Mouse (Mus musculus) hindbrain, postnatal 0 days (tissue): Measurements from ENCODE around the gene Rptor. TPM values are rescaled to one million over a fixed set of nuclear protein-coding genes. Genes with fewer than 3 reads are reported as not detected.

Experiments used
- ATAC-seq: fragments of 200-750 bp; cut with Nextera tagmentation; 2 replicates; pipeline ENCODE4 v1.8.0; 2017; ENCODE audit warnings: mild to moderate bottlenecking, moderate TSS enrichment, moderate library complexity
- DNase-seq: peaks from one replicate; pipeline ENCODE4 v3.0.0-alpha.2; 2015; ENCODE audit warnings: low spot score
- H3K27ac ChIP-seq: fragments of 300-500 bp; sonication (generic); 2 replicates; pipeline ENCODE4 v1.5.1; 2014; ENCODE audit warnings: mild to moderate bottlenecking
- H3K27me3 ChIP-seq: fragments of 300-500 bp; sonication (generic); 2 replicates; pipeline ENCODE4 v1.6.1; 2014; ENCODE audit warnings: low read length, mixed read lengths; ENCODE audit not compliant: insufficient read depth
- H3K36me3 ChIP-seq: fragments of 300-500 bp; sonication (generic); 2 replicates; pipeline ENCODE4 v1.6.1; 2014; ENCODE audit warnings: low read length, mixed read lengths; ENCODE audit not compliant: insufficient read depth
- H3K4me1 ChIP-seq: fragments of 300-500 bp; sonication (generic); 2 replicates; pipeline ENCODE4 v1.6.1; 2014; ENCODE audit warnings: antibody characterized with exemption, low read length, mixed read lengths; ENCODE audit not compliant: insufficient read depth
- H3K4me2 ChIP-seq: fragments of 300-500 bp; sonication (generic); 2 replicates; pipeline ENCODE4 v1.6.1; 2014; ENCODE audit warnings: low read depth, mild to moderate bottlenecking, low read length, moderate library complexity, mixed read lengths
- H3K4me3 ChIP-seq: fragments of 300-500 bp; sonication (generic); 2 replicates; pipeline ENCODE4 v1.5.1; 2014; ENCODE audit warnings: low read length
- H3K9ac ChIP-seq: fragments of 300-500 bp; sonication (generic); replicated peaks from 2 replicates; pipeline ENCODE4 v1.6.1; 2014; ENCODE audit warnings: mild to moderate bottlenecking, low read length, moderate library complexity, mixed read lengths
- H3K9me3 ChIP-seq: fragments of 300-500 bp; sonication (generic); 2 replicates; pipeline ENCODE4 v1.6.1; 2016; ENCODE audit warnings: low read length, mixed read lengths
- CTCF ChIP-seq: IDR thresholded peaks from 2 replicates; pipeline ENCODE4 v1.5.1; 2016; ENCODE audit warnings: antibody characterized with exemption, control low read depth, low read depth
- WGBS: fragments of 180-500 bp; shearing (Covaris S2); extraction: QIAGEN DNeasy Blood & Tissue Kit; methylation state at CpG from one replicate; pipeline ENCODE4 v1.1.7; 2014; 5-methylcytosine and 5-hydroxymethylcytosine counted together
- polyA plus RNA-seq: library from polyadenylated mRNA; unstranded; fragments of >200 nt; fragmentation: Nextera tagmentation; extraction: Ambion mirVana; gene quantifications from 2 replicates; pipeline ENCODE4 v1.2.1, GENCODE M21; 2015
- total RNA-seq: library from RNA; depleted of rRNA; stranded (reverse); fragments of >200 nt; gene quantifications from 2 replicates; pipeline ENCODE4 v1.2.3, GENCODE M21; 2014

The Rptor gene
- total and polyA plus RNA-seq, 2 experiments from 2014 or later: 8.7 to 69.0 TPM

DNA sequence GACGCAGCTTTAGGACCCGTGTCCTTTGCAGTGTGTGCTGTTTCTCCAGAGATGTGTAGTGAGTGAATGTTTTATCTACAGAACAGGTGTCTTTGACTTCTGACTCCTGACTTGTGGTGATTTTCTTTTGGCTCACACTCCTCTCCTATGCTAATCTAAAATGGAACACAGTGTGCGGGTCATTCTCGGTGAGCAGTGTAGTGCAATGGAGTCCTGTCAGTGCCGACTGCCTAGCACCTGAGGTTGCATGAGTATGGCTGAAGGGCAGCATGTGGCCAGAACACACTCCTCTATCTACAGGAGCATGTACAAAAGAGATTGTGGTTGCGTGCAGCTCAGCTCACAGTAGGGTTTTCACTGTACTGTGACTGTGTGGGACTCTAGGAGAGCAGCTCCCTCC, 163.3 kb downstream of the Rptor start:
- no peak for TF ChIP-seq CTCF
- no peak overlapping the region for H3K4me2 ChIP-seq
- peaks cover 16% of the 10 kb centered on the region for H3K4me1 ChIP-seq
- H3K4me3 ChIP-seq: no peak overlapping the region
- ATAC-seq (no peak), DNase-seq (no peak)
- no peaks in the 10 kb centered on the region for H3K36me3 ChIP-seq
- no peaks in the 10 kb centered on the region for H3K27me3 ChIP-seq
- no peak overlapping the region for H3K27ac ChIP-seq
- H3K9me3 ChIP-seq: no peaks in the 10 kb centered on the region
- no peak overlapping the region for H3K9ac ChIP-seq
- 77% methylated on average over 6 of the region's 6 CpGs for WGBS

DNA sequence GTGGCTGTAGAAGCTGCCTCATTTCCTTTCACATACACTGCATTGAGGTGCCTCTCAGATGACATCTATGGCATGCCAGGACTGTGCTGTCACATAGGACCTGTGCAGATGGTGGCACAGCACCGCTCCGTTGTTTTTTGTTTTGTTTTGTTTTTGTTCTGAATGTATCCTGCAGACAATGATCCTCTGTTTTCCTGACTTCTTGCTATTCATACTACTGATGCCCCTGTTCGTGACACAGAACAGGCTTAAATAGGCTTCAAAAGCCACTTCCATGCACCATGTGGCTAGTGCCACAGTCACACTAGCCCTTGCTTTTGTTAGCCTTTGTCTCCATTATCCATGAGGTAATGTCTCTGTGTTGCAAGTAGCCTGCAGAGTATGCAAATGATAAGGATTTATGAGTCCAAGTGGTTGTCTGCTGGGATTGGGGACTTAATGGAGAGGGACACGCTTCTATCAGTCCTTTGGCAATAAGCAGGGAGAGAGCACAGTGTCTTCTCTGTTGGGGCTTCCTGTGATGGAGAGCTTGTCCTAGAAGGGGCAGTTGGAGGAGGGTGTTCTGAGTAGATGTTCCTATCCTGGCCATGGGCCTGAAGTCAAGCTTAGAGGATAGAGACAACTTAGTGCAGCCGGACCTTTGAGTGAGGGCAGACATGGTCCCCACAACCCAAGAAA, 164.2 kb downstream of the Rptor start:
- Histone ChIP-seq H3K36me3 (no peaks in the 10 kb centered on the region), H3K4me1 (peaks cover 16% of the 10 kb centered on the region), H3K27ac (peak overlapping the region; percentile 34; the same call in 1 of the 2 replicates), H3K4me3 (no peak overlapping the region), H3K27me3 (no peaks in the 10 kb centered on the region), H3K9me3 (no peaks in the 10 kb centered on the region), H3K4me2 (no peak overlapping the region), H3K9ac (no peak overlapping the region)
- peak; percentile 76 for ATAC-seq
- no peak for TF ChIP-seq CTCF
- DNase-seq: peak; percentile 22
- WGBS: 35% methylated on average over 5 of the region's 5 CpGs

DNA sequence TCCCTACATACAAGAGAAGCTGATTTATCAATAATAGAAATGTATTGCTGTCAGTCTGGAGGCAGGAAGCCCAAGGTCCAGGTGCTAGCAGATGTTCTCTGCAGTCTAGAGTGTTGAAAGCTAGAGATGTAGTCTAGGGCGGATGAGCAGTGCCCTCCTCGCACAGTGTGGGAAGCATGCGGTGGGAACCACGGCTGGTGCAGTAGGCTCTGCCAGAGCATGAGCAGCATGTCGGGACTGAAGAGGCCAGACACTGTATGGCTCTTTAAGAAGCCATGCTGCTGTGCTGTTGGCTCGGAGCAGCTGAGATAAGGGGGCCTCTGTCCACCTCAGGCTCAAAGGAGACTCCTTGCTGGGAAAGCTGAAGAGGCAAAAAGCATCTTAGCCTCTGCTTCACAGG, 164.8 kb downstream of the Rptor start:
- Histone ChIP-seq H3K9me3 (no peaks in the 10 kb centered on the region), H3K36me3 (no peaks in the 10 kb centered on the region), H3K4me2 (no peak overlapping the region), H3K4me1 (peaks cover 16% of the 10 kb centered on the region), H3K9ac (0 out of 2 replicates have a peak overlapping the region, but pooled peaks have one; percentile 6), H3K4me3 (no peak overlapping the region), H3K27me3 (no peaks in the 10 kb centered on the region), H3K27ac (peak overlapping the region; percentile 34; the same call in 1 of the 2 replicates)
- TF ChIP-seq CTCF: no peak
- WGBS: 32% methylated on average over 6 of the region's 6 CpGs
- peak; percentile 38 for DNase-seq
- peak; percentile 60 for ATAC-seq

DNA sequence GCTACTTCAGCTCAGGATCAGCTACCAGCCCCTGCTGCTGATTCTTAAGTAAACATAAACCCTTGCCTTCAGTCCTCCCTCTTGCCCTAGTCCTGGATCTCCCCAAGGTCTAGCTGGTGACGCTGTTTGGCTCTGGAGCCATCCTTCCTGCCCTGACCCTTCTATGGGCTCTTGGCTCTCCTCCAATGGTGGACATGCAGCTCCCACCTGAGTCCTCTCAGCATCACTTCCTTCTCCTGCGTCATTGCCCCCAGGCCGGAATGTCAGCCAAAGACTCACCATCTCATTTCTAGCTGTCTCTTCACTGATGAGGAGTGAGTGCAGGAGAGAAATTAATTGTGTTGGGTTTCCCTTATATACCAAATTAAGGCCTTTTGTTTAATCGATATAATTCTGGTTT, 165.8 kb downstream of the Rptor start:
- H3K9ac ChIP-seq: no peak overlapping the region
- ATAC-seq: no peak
- no peak for TF ChIP-seq CTCF
- DNase-seq: no peak
- H3K27me3 ChIP-seq: no peaks in the 10 kb centered on the region
- peaks cover 16% of the 10 kb centered on the region for H3K4me1 ChIP-seq
- H3K4me2 ChIP-seq: no peak overlapping the region
- no peak overlapping the region for H3K27ac ChIP-seq
- H3K9me3 ChIP-seq: no peaks in the 10 kb centered on the region
- 84% methylated on average over 4 of the region's 4 CpGs for WGBS
- no peaks in the 10 kb centered on the region for H3K36me3 ChIP-seq
- H3K4me3 ChIP-seq: no peak overlapping the region

DNA sequence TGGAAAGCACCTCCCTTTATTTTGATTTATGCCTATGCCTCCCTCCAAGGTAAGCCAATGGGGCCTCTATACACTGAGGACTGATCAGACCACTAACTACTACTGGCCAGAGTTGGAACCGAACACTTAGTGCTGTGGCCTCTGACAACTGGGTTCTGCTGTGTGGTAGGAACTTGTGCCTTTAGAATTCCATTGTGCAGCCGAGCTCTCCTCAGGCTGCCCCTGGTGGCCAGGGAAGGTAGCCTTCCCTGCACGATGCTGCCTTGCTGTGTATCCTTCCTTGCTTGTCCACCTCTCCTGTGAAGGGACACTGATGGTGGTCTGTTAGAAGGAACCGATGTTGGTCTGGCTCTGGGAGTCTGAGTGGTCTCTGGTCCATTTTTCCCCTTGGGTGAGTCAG, 167.0 kb downstream of the Rptor start:
- Histone ChIP-seq H3K4me2 (no peak overlapping the region), H3K4me1 (peaks cover 16% of the 10 kb centered on the region), H3K9me3 (no peaks in the 10 kb centered on the region), H3K27ac (no peak overlapping the region), H3K9ac (no peak overlapping the region), H3K27me3 (no peaks in the 10 kb centered on the region), H3K4me3 (no peak overlapping the region), H3K36me3 (no peaks in the 10 kb centered on the region)
- ATAC-seq: no peak
- WGBS: 58% methylated on average over 4 of the region's 4 CpGs
- peak; percentile 71 for TF ChIP-seq CTCF
- no peak for DNase-seq

DNA sequence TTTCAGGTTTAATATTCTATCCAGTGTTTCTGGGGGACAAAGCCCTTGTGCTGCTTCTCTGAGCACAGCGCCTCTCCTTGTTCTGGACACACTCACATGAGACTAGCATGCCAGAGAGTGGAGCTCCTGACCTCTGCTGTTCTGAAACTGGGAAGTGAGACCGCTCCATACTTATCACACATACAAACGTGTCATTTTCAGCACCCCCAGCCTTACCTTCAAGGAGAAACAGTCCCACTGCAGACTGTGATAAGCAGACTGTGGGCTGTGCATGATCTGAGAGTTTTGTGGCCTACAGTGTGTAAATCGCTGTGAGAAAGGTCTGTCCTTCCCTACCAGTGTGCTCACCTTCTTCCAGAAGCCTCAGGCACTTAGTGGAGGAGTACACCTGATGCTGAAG, 168.3 kb downstream of the Rptor start:
- WGBS: 83% methylated on average over 4 of the region's 4 CpGs
- no peak for TF ChIP-seq CTCF
- H3K4me2 ChIP-seq: no peak overlapping the region
- no peak overlapping the region for H3K27ac ChIP-seq
- DNase-seq (no peak), ATAC-seq (no peak)
- H3K9me3 ChIP-seq: 0 out of 2 replicates have a peak, but pooled peaks cover 3% of the 10 kb centered on the region
- H3K36me3 ChIP-seq: no peaks in the 10 kb centered on the region
- H3K4me1 ChIP-seq: peaks cover 16% of the 10 kb centered on the region
- no peaks in the 10 kb centered on the region for H3K27me3 ChIP-seq
- H3K9ac ChIP-seq: no peak overlapping the region
- H3K4me3 ChIP-seq: no peak overlapping the region

DNA sequence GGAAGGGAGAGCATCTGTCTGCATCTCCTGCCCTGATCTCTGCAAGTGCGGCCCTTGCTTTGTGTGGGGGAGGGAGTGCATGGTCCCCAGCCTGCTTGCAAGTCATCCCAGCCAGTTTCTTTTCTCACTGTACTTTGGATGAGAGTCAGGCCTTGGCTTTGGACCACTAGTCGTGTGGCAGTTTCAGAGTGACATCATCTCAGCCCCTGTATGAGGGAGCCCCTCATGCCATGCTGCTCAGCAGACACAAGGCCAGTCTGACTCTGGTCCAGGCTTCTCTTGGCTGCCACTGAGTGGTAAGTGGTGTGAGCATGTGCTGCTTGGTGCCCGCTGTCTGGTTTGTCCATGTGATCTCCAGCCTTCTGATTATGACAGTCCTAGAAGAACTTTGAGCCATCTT, 170.2 kb downstream of the Rptor start:
- Histone ChIP-seq H3K36me3 (no peaks in the 10 kb centered on the region), H3K9me3 (0 out of 2 replicates have a peak, but pooled peaks cover 7% of the 10 kb centered on the region), H3K4me2 (no peak overlapping the region), H3K27me3 (no peaks in the 10 kb centered on the region), H3K27ac (no peak overlapping the region), H3K4me3 (no peak overlapping the region), H3K9ac (no peak overlapping the region), H3K4me1 (peaks cover 3% of the 10 kb centered on the region)
- ATAC-seq (peak; percentile 96), DNase-seq (peak; percentile 78)
- WGBS: 49% methylated on average over 3 of the region's 3 CpGs
- no peak for TF ChIP-seq CTCF
